8 mouse cellular contexts compared by ENCODE assay signal in genomic region chr11:103332186-103332889, GRCm38 (mm10). TPM values are rescaled to one million over a fixed set of nuclear protein-coding genes. Genes with fewer than 3 reads are reported as not detected.
DNase-seq lines count a peak whose midpoint lies in the region; ATAC-seq lines count a peak whose summit lies in the region.

No protein-coding gene starts in this region.

- no peak overlapping the region; the same call in 1 of the 2 replicates for H3K9ac ChIP-seq in heart, embryonic 14.5 days (ENCODE audit: low read length)
- no peak overlapping the region for H3K9ac ChIP-seq in liver, embryonic 12.5 days
- H3K9ac ChIP-seq in stomach, embryonic 15.5 days, result no peak overlapping the region

- 29% methylated on average over 18 of the region's 18 CpGs for WGBS in heart, embryonic 14.5 days
- 30% methylated on average over 18 of the region's 18 CpGs for WGBS in liver, embryonic 12.5 days (ENCODE audit: insufficient replicate concordance)
- WGBS in stomach, embryonic 15.5 days, result 32% methylated on average over 18 of the region's 18 CpGs

- H3K4me3 ChIP-seq in heart, embryonic 14.5 days (ENCODE audit: control insufficient read depth in 1 of 2, insufficient read depth in 1 of 2, low read depth in 1 of 2, low read length in 2 of 2), result peak overlapping the region; percentile 27 to 31
- no peak overlapping the region for H3K4me3 ChIP-seq in liver, embryonic 12.5 days
- H3K4me3 ChIP-seq in stomach, embryonic 15.5 days (replicated peaks), result peak overlapping the region; percentile 28

- H3K27me3 ChIP-seq in heart, embryonic 14.5 days (ENCODE audit: control insufficient read depth, insufficient read depth, low read length), result peaks cover 17% of the 10 kb centered on the region
- H3K27me3 ChIP-seq in liver, embryonic 12.5 days (replicated peaks), result peaks cover 23% of the 10 kb centered on the region
- H3K27me3 ChIP-seq in stomach, embryonic 15.5 days (replicated peaks), result peaks cover 24% of the 10 kb centered on the region

- ATAC-seq in heart, embryonic 14.5 days (ENCODE audit: insufficient number of reproducible peaks, insufficient read depth, low FRiP score, low read depth), result no peak; the same call in 1 of the 2 replicates
- ATAC-seq in liver, embryonic 12.5 days, result 0 out of 2 replicates have a peak, but pooled peaks have one; percentile 25
- ATAC-seq in stomach, embryonic 15.5 days (ENCODE audit: insufficient read depth, low FRiP score, low read depth), result peak; percentile 38; the same call in 1 of the 2 replicates

- H3K27ac ChIP-seq in heart, embryonic 14.5 days (replicated peaks in 1 of 2; ENCODE audit: control insufficient read depth in 1 of 2, insufficient read depth in 1 of 2, low read depth in 2 of 2, low read length in 2 of 2), result no peak overlapping the region
- H3K27ac ChIP-seq in liver, embryonic 12.5 days, result no peak overlapping the region
- no peak overlapping the region for H3K27ac ChIP-seq in stomach, embryonic 15.5 days

- 0 out of 2 replicates have a peak, but pooled peaks cover 3% of the 10 kb centered on the region for H3K36me3 ChIP-seq in heart, embryonic 14.5 days (ENCODE audit: control insufficient read depth, insufficient read depth, low read length)
- no peaks in the 10 kb centered on the region for H3K36me3 ChIP-seq in liver, embryonic 12.5 days
- no peaks in the 10 kb centered on the region for H3K36me3 ChIP-seq in stomach, embryonic 15.5 days

- H3K9me3 ChIP-seq in heart, embryonic 14.5 days (ENCODE audit: control insufficient read depth, low read length), result no peaks in the 10 kb centered on the region
- no peaks in the 10 kb centered on the region for H3K9me3 ChIP-seq in liver, embryonic 12.5 days (replicated peaks)
- no peaks in the 10 kb centered on the region for H3K9me3 ChIP-seq in stomach, embryonic 15.5 days

- peak; percentile 79 for DNase-seq in CD4-positive helper T cell, adult 2 months (ENCODE audit: low read depth, low spot score)
- peak; percentile 97 for DNase-seq in brain, adult 2 months (ENCODE audit: low read depth, low spot score)
- peak; percentile 62 for DNase-seq in fibroblast of lung, adult 2 months (ENCODE audit: low read depth)
- DNase-seq in kidney, postnatal 10 days, result peak; percentile 90
- DNase-seq in neural tube, embryonic 10.5 days (ENCODE audit: extremely low spot score, low spot score), result peak; percentile 86

- H3K4me1 ChIP-seq in heart, embryonic 14.5 days (ENCODE audit: control insufficient read depth in 2 of 2, insufficient read depth in 2 of 2, low read length in 2 of 2), result peaks cover 2 to 11% of the 10 kb centered on the region in 2 experiments; a peak in 2 of 4 replicates
- H3K4me1 ChIP-seq in liver, embryonic 12.5 days, result peaks cover 12% of the 10 kb centered on the region; the same call in 1 of the 2 replicates
- peaks cover 22% of the 10 kb centered on the region for H3K4me1 ChIP-seq in stomach, embryonic 15.5 days

- peak overlapping the region; percentile 69 for H3K4me2 ChIP-seq in heart, embryonic 14.5 days (ENCODE audit: low read length)
- peak overlapping the region; percentile 29; the same call in 1 of the 2 replicates for H3K4me2 ChIP-seq in liver, embryonic 12.5 days
- peak overlapping the region; percentile 48 for H3K4me2 ChIP-seq in stomach, embryonic 15.5 days

RNA-seq across cellular contexts. Expression of gene Arhgap27, which starts 31.2 kb away (rescaled TPM):
- 5.6 and 6.5 TPM in 2 replicates for polyA plus RNA-seq in heart, embryonic 14.5 days (2014; fragmentation: Nextera tagmentation; extraction: Ambion mirVana)
- polyA plus RNA-seq in liver, embryonic 12.5 days (2016; fragmentation: Nextera tagmentation; extraction: Ambion mirVana), result 2.7 and 4.0 TPM in 2 replicates
- polyA plus RNA-seq in stomach, embryonic 15.5 days (2015; fragmentation: Nextera tagmentation; extraction: Ambion mirVana), result 21.2 and 21.5 TPM in 2 replicates
